Mouse (Mus musculus) bone marrow macrophage, adult 2 months (primary cell): Measurements from ENCODE around the gene Trmt1. TPM values are rescaled to one million over a fixed set of nuclear protein-coding genes. Genes with fewer than 3 reads are reported as not detected.
A peak's percentile ranks its signal among the peaks of the same experiment; 100 is the strongest.

Source experiments
- H3K27ac ChIP-seq: 2 replicates; pipeline ENCODE4 v1.5.1; 2012; ENCODE audit warnings: low read depth, low read length; ENCODE audit not compliant: insufficient read depth
- H3K4me1 ChIP-seq: 2 replicates; pipeline ENCODE4 v1.6.1; 2012; ENCODE audit warnings: low read length; ENCODE audit not compliant: control insufficient read depth, insufficient read depth
- H3K4me3 ChIP-seq: 2 replicates; pipeline ENCODE4 v1.5.1; 2012; ENCODE audit warnings: mild to moderate bottlenecking, low read length, moderate library complexity; ENCODE audit not compliant: insufficient read depth
- CTCF ChIP-seq: IDR thresholded peaks from 2 replicates; pipeline ENCODE4 v1.5.1; 2012; ENCODE audit warnings: low read depth, mild to moderate bottlenecking, low read length, moderate library complexity
- POLR2A ChIP-seq: IDR thresholded peaks from 2 replicates; pipeline ENCODE4 v1.6.1; 2012; ENCODE audit warnings: mild to moderate bottlenecking, low read depth, low read length, borderline replicate concordance
- polyA plus RNA-seq: library from polyadenylated mRNA; stranded (reverse); fragments of >200 nt; gene quantifications from 2 replicates; pipeline ENCODE4 v1.2.4, GENCODE M21; 2012; ENCODE audit not compliant: missing spikeins, insufficient read depth, insufficient read length

Gene Trmt1
- 46.8 and 58.4 TPM in 2 replicates for polyA plus RNA-seq

GRCm38 (mm10) chr8:84686191-84687002 is at the start of gene Trmt1:
Gene Trmt1, plus strand, starts transcription at chr8:84686307.
- Histone ChIP-seq H3K27ac (peak within 1 kb of the TSS; percentile 48), H3K4me3 (peak within 1 kb of the TSS; percentile 82), H3K4me1 (peaks cover 37% of the 10 kb centered on the region)
- TF ChIP-seq POLR2A = no peak
- no peak for TF ChIP-seq CTCF

- Histone ChIP-seq H3K4me1 (peaks cover 4% of the 10 kb centered on the region; the same call in 1 of the 2 replicates), H3K27ac (no peak overlapping the region), H3K4me3 (peak overlapping the region; percentile 64)
- no peak for TF ChIP-seq CTCF
- TF ChIP-seq POLR2A = no peak
Measured at GRCm38 (mm10) chr8:84637946-84638554, 48.1 kb upstream of the Trmt1 start.

GRCm38 (mm10) chr8:84638555-84639161 is 47.4 kb upstream of the Trmt1 start:
- Histone ChIP-seq H3K4me3 (peak overlapping the region; percentile 72), H3K4me1 (peaks cover 4% of the 10 kb centered on the region; the same call in 1 of the 2 replicates), H3K27ac (no peak overlapping the region)
- TF ChIP-seq CTCF (no peak), POLR2A (no peak)

- H3K4me1 ChIP-seq = peaks cover 4% of the 10 kb centered on the region; the same call in 1 of the 2 replicates
- peak; percentile 18; the same call in 1 of the 2 replicates for TF ChIP-seq CTCF
- no peak for TF ChIP-seq POLR2A
- peak overlapping the region; percentile 72 for H3K4me3 ChIP-seq
- H3K27ac ChIP-seq = peak overlapping the region; percentile 23; the same call in 1 of the 2 replicates
Measured at GRCm38 (mm10) chr8:84639162-84640009, 46.7 kb upstream of the Trmt1 start.

- H3K4me1 ChIP-seq = peaks cover 4% of the 10 kb centered on the region; the same call in 1 of the 2 replicates
- peak overlapping the region; percentile 61 for H3K4me3 ChIP-seq
- TF ChIP-seq CTCF (no peak), POLR2A (no peak)
- no peak overlapping the region for H3K27ac ChIP-seq
Measured at GRCm38 (mm10) chr8:84640010-84640588, 46.0 kb upstream of the Trmt1 start.

GRCm38 (mm10) chr8:84640617-84641294 is 45.4 kb upstream of the Trmt1 start:
- peaks cover 4% of the 10 kb centered on the region; the same call in 1 of the 2 replicates for H3K4me1 ChIP-seq
- H3K4me3 ChIP-seq = no peak overlapping the region
- no peak for TF ChIP-seq POLR2A
- TF ChIP-seq CTCF = no peak
- no peak overlapping the region for H3K27ac ChIP-seq

- Histone ChIP-seq H3K4me1 (peaks cover 4% of the 10 kb centered on the region; the same call in 1 of the 2 replicates), H3K4me3 (no peak overlapping the region), H3K27ac (no peak overlapping the region)
- no peak for TF ChIP-seq CTCF
- no peak for TF ChIP-seq POLR2A
Measured at GRCm38 (mm10) chr8:84641578-84642361, 44.3 kb upstream of the Trmt1 start.

GRCm38 (mm10) chr8:84643019-84643418 is 43.1 kb upstream of the Trmt1 start:
- H3K27ac ChIP-seq = no peak overlapping the region
- H3K4me3 ChIP-seq = no peak overlapping the region
- TF ChIP-seq CTCF = no peak
- TF ChIP-seq POLR2A = no peak
- H3K4me1 ChIP-seq = peaks cover 4% of the 10 kb centered on the region; the same call in 1 of the 2 replicates
